Mouse (Mus musculus): ENCODE measurements at regions not wholly inside any gene's neighbourhood (a gene's known extent, or its start where the extent isn't known, plus 50 kb on each side); places are given as distances from the start of the nearest gene placed in this dataset.

DNA sequence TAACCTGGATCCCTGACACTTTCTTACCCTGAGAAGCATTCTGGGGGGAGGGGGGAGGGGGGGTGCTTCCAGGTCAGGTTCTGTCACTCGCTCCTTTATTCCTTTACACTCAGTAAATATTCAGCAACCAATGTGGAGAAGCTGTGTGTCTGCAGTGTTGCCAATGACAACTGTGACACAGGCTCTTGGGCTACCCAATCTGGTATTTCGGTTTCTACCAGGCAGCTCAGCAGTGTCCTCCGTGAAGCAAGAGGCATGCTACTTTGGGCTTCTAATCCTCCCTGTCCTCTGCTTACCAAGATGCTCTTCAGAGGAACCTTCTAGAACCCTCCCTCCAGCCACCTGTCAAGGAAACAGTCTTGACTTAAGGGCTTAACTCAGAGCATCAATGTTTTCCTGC lies 290.7 kb downstream of the Emp1 start:
- Histone ChIP-seq H3K36me3 (ENCODE audit: control insufficient read depth, insufficient read depth, low read length) (no peaks in the 10 kb centered on the region), H3K9me3 (ENCODE audit: control insufficient read depth, low read length) (no peaks in the 10 kb centered on the region), H3K27ac (ENCODE audit: low read depth) (no peak overlapping the region), H3K4me1 (replicated peaks; ENCODE audit: control insufficient read depth, insufficient read depth, low read length) (no peaks in the 10 kb centered on the region), H3K9ac (ENCODE audit: low read length) (no peak overlapping the region), H3K4me3 (ENCODE audit: low read depth, low read length) (no peak overlapping the region), H3K27me3 (replicated peaks; ENCODE audit: control insufficient read depth, insufficient read depth, low read length) (no peaks in the 10 kb centered on the region), H3K4me2 (ENCODE audit: low read length) (no peak overlapping the region)
- ATAC-seq (replicated peaks; ENCODE audit: low FRiP score, low TSS enrichment, low read depth) (no peak), DNase-seq (ENCODE audit: low spot score) (no peak)
- whole genome bisulfite sequencing = 90% methylated on average over 3 of the region's 3 CpGs

DNA sequence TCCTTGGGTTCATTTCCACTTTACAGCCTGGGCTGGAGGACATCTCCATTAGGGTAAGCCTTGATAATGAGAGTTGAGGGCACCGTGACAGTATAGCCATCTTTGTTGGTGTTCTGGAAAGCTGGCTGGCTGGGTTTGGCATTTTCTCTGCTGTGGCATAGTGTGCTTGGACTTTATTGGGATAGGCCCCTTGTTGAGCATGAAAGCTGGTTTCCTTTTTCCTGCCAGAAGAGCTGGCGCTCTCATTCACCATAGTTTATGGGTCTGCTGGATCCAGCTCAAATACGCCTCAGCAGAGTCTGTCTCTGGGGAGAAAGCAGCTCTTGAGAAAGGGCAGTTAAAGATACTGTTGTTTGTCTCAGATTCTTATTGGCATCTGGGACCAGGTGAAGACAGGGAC lies 300.0 kb downstream of the Emp1 start:
- H3K9me3 ChIP-seq (ENCODE audit: control insufficient read depth, low read length) = no peaks in the 10 kb centered on the region
- H3K4me1 ChIP-seq (replicated peaks; ENCODE audit: control insufficient read depth, insufficient read depth, low read length) = no peaks in the 10 kb centered on the region
- no peak overlapping the region for H3K4me3 ChIP-seq (ENCODE audit: low read depth, low read length)
- ATAC-seq (replicated peaks; ENCODE audit: low FRiP score, low TSS enrichment, low read depth) (no peak), DNase-seq (ENCODE audit: low spot score) (no peak)
- no peak overlapping the region for H3K4me2 ChIP-seq (ENCODE audit: low read length)
- H3K9ac ChIP-seq (ENCODE audit: low read length) = no peak overlapping the region
- H3K36me3 ChIP-seq (ENCODE audit: control insufficient read depth, insufficient read depth, low read length) = no peaks in the 10 kb centered on the region
- H3K27ac ChIP-seq (ENCODE audit: low read depth) = no peak overlapping the region
- H3K27me3 ChIP-seq (replicated peaks; ENCODE audit: control insufficient read depth, insufficient read depth, low read length) = no peaks in the 10 kb centered on the region
- 80% methylated on average over 3 of the region's 3 CpGs for WGBS

DNA sequence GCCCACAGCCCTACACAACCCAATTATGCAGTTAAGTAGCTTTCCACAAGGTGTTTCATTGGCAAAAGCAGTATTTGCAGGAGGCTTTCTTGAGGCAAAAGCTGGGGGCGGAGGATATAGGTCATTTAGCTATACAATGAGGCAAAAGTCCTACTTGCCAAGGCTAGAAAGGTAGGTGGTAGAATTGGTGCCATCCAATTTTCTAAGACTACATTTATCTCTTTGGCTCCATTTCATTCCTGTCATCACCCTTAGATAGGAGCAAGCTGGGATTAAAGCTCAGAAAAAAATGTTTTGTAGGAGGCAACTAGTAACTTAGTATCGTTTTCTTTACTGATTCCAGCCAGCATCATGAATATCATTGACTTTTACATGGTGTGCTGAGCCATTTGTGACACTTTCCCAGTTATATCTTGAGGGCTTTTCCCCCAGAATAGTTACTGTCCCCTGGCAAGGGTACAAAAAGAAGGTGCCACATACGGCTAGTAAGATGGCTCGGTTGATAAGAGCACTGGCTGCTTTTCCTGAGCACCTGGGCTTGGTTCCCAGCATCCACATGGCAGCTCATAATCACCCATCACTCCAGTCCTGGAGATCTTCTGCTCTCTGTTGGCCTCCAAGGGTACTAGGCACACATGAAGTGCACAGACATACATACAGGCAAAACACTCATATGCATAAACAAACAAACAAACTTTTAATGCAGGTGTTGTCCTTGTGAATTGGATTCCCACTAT lies 300.6 kb downstream of the Emp1 start:
- Histone ChIP-seq H3K36me3 (ENCODE audit: control insufficient read depth, insufficient read depth, low read length) (no peaks in the 10 kb centered on the region), H3K4me1 (replicated peaks; ENCODE audit: control insufficient read depth, insufficient read depth, low read length) (no peaks in the 10 kb centered on the region), H3K9ac (ENCODE audit: low read length) (no peak overlapping the region), H3K9me3 (ENCODE audit: control insufficient read depth, low read length) (no peaks in the 10 kb centered on the region), H3K4me2 (ENCODE audit: low read length) (no peak overlapping the region), H3K4me3 (ENCODE audit: low read depth, low read length) (no peak overlapping the region), H3K27ac (ENCODE audit: low read depth) (no peak overlapping the region), H3K27me3 (replicated peaks; ENCODE audit: control insufficient read depth, insufficient read depth, low read length) (no peaks in the 10 kb centered on the region)
- DNase-seq (ENCODE audit: low spot score) (no peak), ATAC-seq (replicated peaks; ENCODE audit: low FRiP score, low TSS enrichment, low read depth) (no peak)
- 91% methylated on average over 4 of the region's 4 CpGs for WGBS
